Mouse (Mus musculus) spleen, adult 10 weeks (tissue): ENCODE results near the gene Nobox. TPM values are rescaled to one million over a fixed set of nuclear protein-coding genes. Genes with fewer than 3 reads are reported as not detected.

Source experiments
- polyA plus RNA-seq: library from polyadenylated mRNA; stranded (reverse); fragments of 350-450 nt; fragmentation: Illumina TruSeq; extraction: RNeasy Lipid Tissue Mini Kit (QIAGEN cat#74804); gene quantifications from one replicate; pipeline ENCODE4 v1.2.3, GENCODE M21; 2015; ENCODE audit warnings: low replicate concordance; ENCODE audit not compliant: insufficient read depth

Nobox gene
- polyA plus RNA-seq: not detected

GRCm38 (mm10) chr6:43309454-43309853, at the start of gene Nobox:
Nobox (minus strand) TSS chr6:43309554.

GRCm38 (mm10) chr6:43265363-43266041, 43.9 kb downstream of the Nobox start, which contains the start of gene Arhgef5:
Arhgef5 (plus strand) TSS chr6:43265582.

Other genes with a start within 250 kb of the Nobox start
- gene Olfr441, start 203.2 kb downstream of the Nobox start, polyA plus RNA-seq: not detected
- gene Olfr237-ps1, start 163.0 kb downstream of the Nobox start, polyA plus RNA-seq: not detected
- gene Olfr437, start 146.3 kb downstream of the Nobox start, polyA plus RNA-seq: not detected
- gene Olfr13, start 137.4 kb downstream of the Nobox start, polyA plus RNA-seq: not detected
- gene Olfr435, start 112.4 kb downstream of the Nobox start, polyA plus RNA-seq: not detected
- not detected for gene Olfr434, start 96.5 kb downstream of the Nobox start, polyA plus RNA-seq
- not detected for gene Olfr47, start 78.0 kb downstream of the Nobox start, polyA plus RNA-seq
- gene Arhgef5, start 44.0 kb downstream of the Nobox start, polyA plus RNA-seq: 7.3 TPM